Mouse (Mus musculus) MEL (cell line): Measurements from ENCODE around the gene Ahrr.

Experiments
- CHD1 ChIP-seq: IDR thresholded peaks from 2 replicates; pipeline ENCODE4 v1.6.1; 2012; ENCODE audit warnings: low read depth, mild to moderate bottlenecking, inconsistent platforms, low read length, improper control_type of control experiment
- CHD2 ChIP-seq: IDR thresholded peaks from 2 replicates; pipeline ENCODE4 v1.6.1; 2011; ENCODE audit warnings: low read length, improper control_type of control experiment
- CTCF ChIP-seq, 3 experiments: IDR thresholded peaks in 2 of 3; conservative IDR thresholded peaks in 1 of 3; 2 replicates each; pipeline ENCODE4 v1.5.1; 2011 to 2012; ENCODE audit warnings: low read length in 3 of 3, low read depth in 2 of 3, mild to moderate bottlenecking in 2 of 3, improper control_type of control experiment in 1 of 3, inconsistent platforms in 1 of 3, mixed read lengths in 1 of 3, moderate library complexity in 1 of 3; ENCODE audit not compliant: control insufficient read depth in 1 of 3, insufficient read depth in 1 of 3, poor library complexity in 1 of 3, severe bottlenecking in 1 of 3
- MAX ChIP-seq: IDR thresholded peaks from 2 replicates; pipeline ENCODE4 v1.6.1; 2011; ENCODE audit warnings: low read length, improper control_type of control experiment
- NELFE ChIP-seq: IDR thresholded peaks from 2 replicates; pipeline ENCODE4 v1.6.1; 2011; ENCODE audit warnings: low read depth, low read length, improper control_type of control experiment
- POLR2A ChIP-seq, 2 experiments: IDR thresholded peaks; 2 replicates each; pipeline ENCODE4 v1.6.1; 2011 to 2012; ENCODE audit warnings: low read length in 2 of 2, mild to moderate bottlenecking in 2 of 2, control low read depth in 1 of 2, improper control_type of control experiment in 1 of 2, low read depth in 1 of 2, moderate library complexity in 1 of 2; ENCODE audit not compliant: control insufficient read depth in 1 of 2, insufficient read depth in 1 of 2, poor library complexity in 1 of 2
- POLR2AphosphoS5 ChIP-seq: IDR thresholded peaks from 2 replicates; pipeline ENCODE4 v1.6.1; 2012; ENCODE audit warnings: low read depth, borderline replicate concordance, mild to moderate bottlenecking, inconsistent platforms, low read length, moderate library complexity, mixed read lengths
- SMC3 ChIP-seq: IDR thresholded peaks from 2 replicates; pipeline ENCODE4 v1.6.1; 2011; ENCODE audit warnings: low read depth, low read length, improper control_type of control experiment

GRCm38 (mm10) chr13:74208317-74208985 lies 83.7 kb downstream of the Ahrr start, which contains the start of gene Exoc3:
- TF ChIP-seq CTCF (IDR thresholded peaks at IDR 0.05 in 2 of 3, conservative IDR thresholded peaks at IDR 0.05 in 1 of 3; ENCODE audit: control insufficient read depth in 1 of 3, insufficient read depth in 1 of 3, low read depth in 2 of 3, low read length in 3 of 3, poor library complexity in 1 of 3, severe bottlenecking in 1 of 3) (no peak), POLR2A (IDR thresholded peaks at IDR 0.05; ENCODE audit: control insufficient read depth in 1 of 2, insufficient read depth in 1 of 2, low read depth in 1 of 2, low read length in 2 of 2, poor library complexity in 1 of 2) (peak; percentile 77 to 98), CHD2 (no peak), MAX (no peak), POLR2AphosphoS5 (no peak), CHD1 (no peak), NELFE (peak; percentile 98), SMC3 (no peak)
